Mouse (Mus musculus): ENCODE measurements around the gene Ccdc120. TPM values are rescaled to one million over a fixed set of nuclear protein-coding genes. Genes with fewer than 3 reads are reported as not detected.
A peak's percentile ranks its signal among the peaks of the same experiment; 100 is the strongest.

Gene Ccdc120
- total RNA-seq, 1 experiment from 2014 or later, result 1.8 TPM

GRCm38 (mm10) chrX:7763631-7764393 lies 13.1 kb upstream of the Ccdc120 start:
- peak; percentile 2 to 29; a peak in 1 of 4 replicates for ATAC-seq (replicated peaks in 1 of 2; ENCODE audit: insufficient read depth in 1 of 2, low FRiP score in 2 of 2, low TSS enrichment in 1 of 2, low read depth in 1 of 2, poor library complexity in 2 of 2, severe bottlenecking in 2 of 2)

DNA sequence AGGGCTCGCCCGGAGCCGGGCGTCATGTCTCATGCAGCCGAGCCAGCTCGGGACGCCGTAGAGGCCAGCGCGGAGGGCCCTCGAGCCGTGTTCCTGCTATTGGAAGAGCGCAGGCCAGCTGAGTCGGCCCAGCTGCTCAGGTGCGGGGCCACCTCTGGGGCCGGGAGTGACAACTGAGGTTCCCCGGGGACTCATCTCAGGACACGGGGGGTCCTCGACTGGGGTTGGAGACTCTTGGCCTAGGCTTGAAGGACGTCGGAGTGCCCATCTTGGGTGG lies 12.2 kb upstream of the Ccdc120 start:
- no peak for ATAC-seq (replicated peaks in 1 of 2; ENCODE audit: insufficient read depth in 1 of 2, low FRiP score in 2 of 2, low TSS enrichment in 1 of 2, low read depth in 1 of 2, poor library complexity in 2 of 2, severe bottlenecking in 2 of 2)

- ATAC-seq (replicated peaks in 1 of 2; ENCODE audit: insufficient read depth in 1 of 2, low FRiP score in 2 of 2, low TSS enrichment in 1 of 2, low read depth in 1 of 2, poor library complexity in 2 of 2, severe bottlenecking in 2 of 2), result peak; percentile 95
Measured at GRCm38 (mm10) chrX:7762137-7762920, 11.6 kb upstream of the Ccdc120 start, which contains the start of gene Tfe3. Gene Tfe3, plus strand, starts transcription at chrX:7762560.

GRCm38 (mm10) chrX:7753627-7754026 lies 2.9 kb upstream of the Ccdc120 start:
- ATAC-seq (replicated peaks in 1 of 2; ENCODE audit: insufficient read depth in 1 of 2, low FRiP score in 2 of 2, low TSS enrichment in 1 of 2, low read depth in 1 of 2, poor library complexity in 2 of 2, severe bottlenecking in 2 of 2), result peak; percentile 59 to 76; a peak in 3 of 4 replicates

GRCm38 (mm10) chrX:7745429-7745828 lies 5.3 kb downstream of the Ccdc120 start:
- ATAC-seq (replicated peaks in 1 of 2; ENCODE audit: insufficient read depth in 1 of 2, low FRiP score in 2 of 2, low TSS enrichment in 1 of 2, low read depth in 1 of 2, poor library complexity in 2 of 2, severe bottlenecking in 2 of 2), result no peak

DNA sequence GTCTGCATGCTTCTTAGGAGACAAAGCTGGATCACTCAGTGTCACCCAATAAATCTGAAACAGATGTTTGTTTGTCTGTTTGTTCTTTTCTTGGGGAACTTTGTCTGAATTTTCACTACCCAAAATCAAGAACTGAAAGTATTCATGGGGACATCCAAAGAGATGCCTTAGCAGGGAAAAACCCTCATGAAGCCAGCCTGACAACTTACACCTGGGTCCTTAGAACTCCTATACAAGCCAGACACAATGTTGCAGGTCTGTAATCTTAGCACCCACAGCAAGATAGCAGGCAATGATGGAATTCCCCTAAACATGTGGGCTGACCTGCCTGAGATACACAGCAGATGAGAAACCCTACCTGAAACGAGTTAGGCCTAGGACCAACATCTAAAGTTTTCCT lies 5.8 kb downstream of the Ccdc120 start:
- ATAC-seq (replicated peaks in 1 of 2; ENCODE audit: insufficient read depth in 1 of 2, low FRiP score in 2 of 2, low TSS enrichment in 1 of 2, low read depth in 1 of 2, poor library complexity in 2 of 2, severe bottlenecking in 2 of 2), result no peak

GRCm38 (mm10) chrX:7743470-7743869 lies 7.2 kb downstream of the Ccdc120 start:
- ATAC-seq (replicated peaks in 1 of 2; ENCODE audit: insufficient read depth in 1 of 2, low FRiP score in 2 of 2, low TSS enrichment in 1 of 2, low read depth in 1 of 2, poor library complexity in 2 of 2, severe bottlenecking in 2 of 2), result no peak

DNA sequence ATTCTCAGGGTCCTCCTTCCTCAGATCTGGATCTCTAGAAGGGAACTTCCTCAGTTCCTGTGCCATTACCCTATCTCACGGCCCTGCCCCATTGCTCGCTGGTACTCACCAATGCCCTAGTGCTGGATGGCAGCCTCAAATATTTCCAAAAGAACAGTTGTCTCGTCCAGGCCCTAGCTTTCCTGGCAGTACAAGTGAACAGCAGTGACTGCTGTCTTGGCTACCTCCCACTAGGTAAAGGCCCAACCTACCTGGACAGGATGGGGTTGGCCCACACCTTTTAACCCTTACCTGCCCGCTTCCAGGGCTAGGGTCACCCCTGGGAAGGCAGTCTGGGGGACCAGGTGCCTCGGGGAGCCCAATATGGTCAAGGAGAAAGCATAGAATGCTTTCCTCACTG lies 9.6 kb downstream of the Ccdc120 start:
- ATAC-seq (replicated peaks in 1 of 2; ENCODE audit: insufficient read depth in 1 of 2, low FRiP score in 2 of 2, low TSS enrichment in 1 of 2, low read depth in 1 of 2, poor library complexity in 2 of 2, severe bottlenecking in 2 of 2), result no peak

GRCm38 (mm10) chrX:7740082-7740819 lies 10.5 kb downstream of the Ccdc120 start:
- no peak for ATAC-seq (replicated peaks in 1 of 2; ENCODE audit: insufficient read depth in 1 of 2, low FRiP score in 2 of 2, low TSS enrichment in 1 of 2, low read depth in 1 of 2, poor library complexity in 2 of 2, severe bottlenecking in 2 of 2)

GRCm38 (mm10) chrX:7739336-7740081 lies 11.2 kb downstream of the Ccdc120 start:
- ATAC-seq (replicated peaks in 1 of 2; ENCODE audit: insufficient read depth in 1 of 2, low FRiP score in 2 of 2, low TSS enrichment in 1 of 2, low read depth in 1 of 2, poor library complexity in 2 of 2, severe bottlenecking in 2 of 2), result no peak

DNA sequence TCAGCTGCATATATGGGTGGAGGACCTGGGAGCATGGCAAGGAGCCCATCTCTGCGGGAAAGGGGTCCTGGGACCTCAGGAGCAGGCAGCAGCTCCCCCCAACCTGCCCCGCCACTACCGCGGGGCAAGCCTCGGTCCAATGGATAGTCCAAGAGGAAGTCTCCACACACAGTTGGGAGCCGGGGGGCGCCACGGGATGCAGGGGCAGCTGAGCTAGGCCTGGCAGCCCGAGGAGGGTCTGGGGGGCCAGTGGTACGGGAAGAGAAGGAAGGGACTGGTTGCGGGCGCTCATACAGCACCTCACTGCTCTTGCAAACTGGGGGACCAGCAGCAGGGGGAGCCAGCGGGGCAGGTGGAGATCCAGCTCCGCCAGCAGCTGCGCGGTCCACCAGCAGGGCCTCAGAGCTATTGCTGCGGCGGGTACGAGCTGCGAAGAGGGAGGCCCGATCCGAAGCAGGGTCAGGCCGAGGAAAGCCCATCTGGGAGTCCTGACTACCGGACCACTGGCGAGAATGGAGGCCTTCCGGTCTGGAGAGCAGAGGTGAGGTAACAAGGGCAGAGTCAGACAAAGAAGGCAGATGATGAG lies 17.0 kb downstream of the Ccdc120 start:
- peak; percentile 93 to 96 for ATAC-seq (replicated peaks in 1 of 2; ENCODE audit: insufficient read depth in 1 of 2, low FRiP score in 2 of 2, low TSS enrichment in 1 of 2, low read depth in 1 of 2, poor library complexity in 2 of 2, severe bottlenecking in 2 of 2)

DNA sequence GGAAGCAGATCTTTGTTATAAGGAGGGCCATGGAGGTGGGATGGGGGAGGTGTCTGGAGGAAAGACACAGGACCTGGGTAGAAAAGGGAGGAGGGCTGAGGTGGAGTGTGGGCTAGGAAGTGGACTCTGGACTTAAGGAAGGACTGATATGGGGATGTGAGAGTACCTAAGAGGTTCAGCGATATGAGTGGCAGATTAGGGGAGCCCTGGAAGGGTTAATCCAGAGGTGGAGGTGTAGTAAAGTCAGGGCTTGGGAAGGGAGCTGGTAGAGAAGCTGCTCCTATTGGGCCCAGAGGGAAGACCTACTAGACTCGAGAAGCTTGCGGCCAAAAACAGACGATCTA lies 21.8 kb downstream of the Ccdc120 start:
- ATAC-seq (replicated peaks in 1 of 2; ENCODE audit: insufficient read depth in 1 of 2, low FRiP score in 2 of 2, low TSS enrichment in 1 of 2, low read depth in 1 of 2, poor library complexity in 2 of 2, severe bottlenecking in 2 of 2), result no peak

DNA sequence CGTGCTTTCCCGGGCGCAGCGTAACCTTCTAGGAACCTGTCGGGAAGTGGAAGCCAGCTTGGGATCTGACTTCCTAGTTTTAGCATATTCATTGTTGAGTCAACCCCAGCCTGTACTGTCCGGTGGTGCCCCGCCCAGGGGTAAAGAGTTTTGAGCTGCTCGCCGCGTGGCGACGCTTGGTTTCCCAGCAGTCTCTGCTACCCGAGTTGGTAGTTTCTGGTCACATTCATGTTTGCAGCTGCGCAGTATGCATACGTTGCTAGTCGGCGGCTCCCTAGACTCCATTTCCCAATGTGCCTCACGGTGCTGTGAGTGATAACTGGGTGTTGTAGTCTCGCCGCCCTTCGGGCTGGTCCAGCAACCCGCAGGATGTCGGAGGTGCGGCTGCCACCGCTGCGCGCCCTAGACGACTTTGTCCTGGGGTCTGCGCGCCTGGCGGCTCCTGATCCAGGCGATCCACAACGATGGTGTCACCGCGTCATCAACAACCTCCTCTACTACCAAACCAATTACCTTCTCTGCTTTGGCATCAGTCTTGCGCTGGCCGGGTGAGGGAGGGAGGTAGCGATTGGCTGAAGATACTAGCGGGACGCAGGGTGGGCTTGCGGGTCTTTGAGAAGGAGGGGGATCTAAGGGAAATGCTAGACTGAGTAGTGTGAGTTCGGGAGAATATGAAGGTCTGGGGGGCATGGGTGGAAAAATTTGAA lies 22.3 kb downstream of the Ccdc120 start, which contains the start of gene Praf2:
Praf2 (plus strand) TSS at position 225 of the 707 bp plus-strand sequence.
- ATAC-seq (replicated peaks in 1 of 2; ENCODE audit: insufficient read depth in 1 of 2, low FRiP score in 2 of 2, low TSS enrichment in 1 of 2, low read depth in 1 of 2, poor library complexity in 2 of 2, severe bottlenecking in 2 of 2), result peak; percentile 85 to 97

- no peak for ATAC-seq (replicated peaks in 1 of 2; ENCODE audit: insufficient read depth in 1 of 2, low FRiP score in 2 of 2, low TSS enrichment in 1 of 2, low read depth in 1 of 2, poor library complexity in 2 of 2, severe bottlenecking in 2 of 2)
Measured at GRCm38 (mm10) chrX:7727176-7727575, 23.5 kb downstream of the Ccdc120 start.

GRCm38 (mm10) chrX:7725841-7726240 lies 24.9 kb downstream of the Ccdc120 start:
- no peak for ATAC-seq (replicated peaks in 1 of 2; ENCODE audit: insufficient read depth in 1 of 2, low FRiP score in 2 of 2, low TSS enrichment in 1 of 2, low read depth in 1 of 2, poor library complexity in 2 of 2, severe bottlenecking in 2 of 2)

- no peak for ATAC-seq (replicated peaks in 1 of 2; ENCODE audit: insufficient read depth in 1 of 2, low FRiP score in 2 of 2, low TSS enrichment in 1 of 2, low read depth in 1 of 2, poor library complexity in 2 of 2, severe bottlenecking in 2 of 2)
Measured at GRCm38 (mm10) chrX:7724135-7724534, 26.6 kb downstream of the Ccdc120 start.

DNA sequence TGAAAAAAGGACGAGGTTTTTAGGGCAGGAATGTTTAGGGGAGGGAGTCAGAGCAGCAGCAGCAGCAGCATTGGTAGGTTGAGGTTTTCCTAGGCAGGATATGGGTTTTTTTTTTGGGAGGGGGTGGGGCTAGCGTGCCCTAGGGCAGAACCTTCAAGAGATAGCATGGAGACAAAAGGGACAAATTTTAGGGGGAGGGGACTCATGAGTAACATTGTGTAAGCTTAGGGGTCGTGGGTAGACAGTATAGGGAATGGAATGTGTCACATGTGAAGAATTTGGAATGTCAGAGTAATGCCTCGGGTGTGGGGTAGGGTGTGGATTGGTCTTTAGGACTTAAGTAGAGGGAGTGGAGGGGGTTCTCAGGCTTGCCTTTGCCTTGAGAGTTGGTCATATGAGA lies 28.0 kb downstream of the Ccdc120 start:
- ATAC-seq (replicated peaks in 1 of 2; ENCODE audit: insufficient read depth in 1 of 2, low FRiP score in 2 of 2, low TSS enrichment in 1 of 2, low read depth in 1 of 2, poor library complexity in 2 of 2, severe bottlenecking in 2 of 2), result no peak
